Mouse (Mus musculus) heart, embryonic 15.5 days (tissue): ENCODE data around the gene Zfp324. TPM values are rescaled to one million over a fixed set of nuclear protein-coding genes. Genes with fewer than 3 reads are reported as not detected.
"Not testable (repeated sequence)": the region's sequence is repeated elsewhere in the genome, so short reads cannot be mapped to it uniquely, and the experiment has no call there.

Experiments
- ATAC-seq: fragments of 200-750 bp; cut with Nextera tagmentation; replicated peaks from 2 replicates; pipeline ENCODE4 v1.8.0; 2017; ENCODE audit warnings: low read depth, moderate TSS enrichment; ENCODE audit not compliant: insufficient number of reproducible peaks, insufficient read depth, low FRiP score
- H3K27ac ChIP-seq: fragments of 300-500 bp; sonication (generic); 2 replicates; pipeline ENCODE4 v1.5.1; 2015; ENCODE audit warnings: mild to moderate bottlenecking, inconsistent platforms
- H3K27me3 ChIP-seq: fragments of 300-500 bp; sonication (generic); 2 replicates; pipeline ENCODE4 v1.6.1; 2015; ENCODE audit warnings: inconsistent platforms
- H3K36me3 ChIP-seq: fragments of 300-500 bp; sonication (generic); 2 replicates; pipeline ENCODE4 v1.6.1; 2015; ENCODE audit warnings: mild to moderate bottlenecking, inconsistent platforms
- H3K4me1 ChIP-seq: fragments of 300-500 bp; sonication (generic); replicated peaks from 2 replicates; pipeline ENCODE4 v1.6.1; 2015; ENCODE audit warnings: inconsistent platforms
- H3K4me2 ChIP-seq: fragments of 300-500 bp; sonication (generic); 2 replicates; pipeline ENCODE4 v1.6.1; 2015; ENCODE audit warnings: inconsistent platforms, mild to moderate bottlenecking, moderate library complexity
- H3K4me3 ChIP-seq: fragments of 300-500 bp; sonication (generic); 2 replicates; pipeline ENCODE4 v1.5.1; 2015; ENCODE audit warnings: mild to moderate bottlenecking, inconsistent platforms
- H3K9ac ChIP-seq: fragments of 300-500 bp; sonication (generic); 2 replicates; pipeline ENCODE4 v1.6.1; 2015; ENCODE audit warnings: mild to moderate bottlenecking, inconsistent platforms
- H3K9me3 ChIP-seq: fragments of 300-500 bp; sonication (generic); replicated peaks from 2 replicates; pipeline ENCODE4 v1.6.1; 2016; ENCODE audit warnings: inconsistent platforms
- WGBS: fragments of 180-500 bp; shearing (Covaris S2); methylation state at CpG from one replicate; pipeline ENCODE4 v1.1.7; 2015; ENCODE audit warnings: mixed read lengths; 5-methylcytosine and 5-hydroxymethylcytosine counted together
- polyA plus RNA-seq: library from polyadenylated mRNA; unstranded; fragments of >200 nt; fragmentation: Nextera tagmentation; extraction: Ambion mirVana; gene quantifications from 2 replicates; pipeline ENCODE4 v1.2.1, GENCODE M21; 2015

Gene Zfp324
- polyA plus RNA-seq, 1 experiment from 2014 or later = 5.2 TPM

- not testable (repeated sequence) for H3K9ac ChIP-seq, H3K9me3 ChIP-seq, ATAC-seq, H3K4me1 ChIP-seq, H3K4me3 ChIP-seq, H3K4me2 ChIP-seq, H3K27me3 ChIP-seq, H3K27ac ChIP-seq, H3K36me3 ChIP-seq
- WGBS = 81% methylated on average over 4 of the region's 4 CpGs
These were observed 28.3 kb upstream of the Zfp324 start for GRCm38 (mm10) chr7:12937254-12937803.

DNA sequence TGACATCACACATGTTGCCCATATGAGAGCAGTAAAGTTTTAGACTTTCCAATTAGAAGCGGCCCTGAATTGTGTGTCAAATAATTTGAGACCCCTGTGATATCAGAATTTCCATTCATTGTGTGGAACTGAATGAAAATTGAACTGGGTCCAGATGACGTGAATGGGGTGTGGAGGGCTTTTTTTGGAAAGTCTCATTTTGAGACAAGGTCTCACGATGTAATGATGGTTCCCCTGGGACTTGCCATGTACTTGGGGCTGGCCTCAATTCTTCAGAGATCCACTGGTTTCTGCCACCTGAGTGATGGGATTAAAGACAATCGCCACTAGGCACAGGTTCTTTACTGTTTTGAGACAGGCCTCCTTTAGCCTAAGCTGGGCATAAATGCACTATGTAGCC, 25.0 kb upstream of the Zfp324 start:
- H3K4me1 ChIP-seq = no peaks in the 10 kb centered on the region
- no peaks in the 10 kb centered on the region for H3K36me3 ChIP-seq
- WGBS = 74% methylated on average over 4 of the region's 4 CpGs
- H3K9ac ChIP-seq = no peak overlapping the region
- H3K9me3 ChIP-seq = no peaks in the 10 kb centered on the region
- ATAC-seq = no peak
- no peak overlapping the region for H3K4me3 ChIP-seq
- H3K27ac ChIP-seq = no peak overlapping the region
- H3K4me2 ChIP-seq = no peak overlapping the region
- no peaks in the 10 kb centered on the region for H3K27me3 ChIP-seq

DNA sequence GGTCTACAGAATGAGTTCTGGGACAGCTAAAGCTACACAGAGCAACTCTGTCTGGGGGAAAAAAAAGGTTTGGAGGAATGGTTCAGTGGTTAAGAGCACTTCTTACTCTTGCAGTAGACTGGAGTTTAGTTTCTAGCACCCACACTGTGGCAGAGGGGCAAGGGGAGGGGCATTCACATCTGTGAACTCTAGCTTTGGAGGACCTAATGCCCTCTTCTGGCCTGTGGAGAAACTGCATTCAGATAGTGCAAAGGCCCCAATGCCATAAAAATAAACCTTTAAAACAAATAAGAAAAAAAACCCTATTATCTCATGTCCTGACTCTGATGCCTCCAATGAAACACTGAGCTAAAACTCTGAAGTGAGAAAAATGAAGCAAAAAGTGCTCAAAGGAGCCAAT, 22.1 kb upstream of the Zfp324 start:
- H3K4me3 ChIP-seq = no peak overlapping the region
- H3K36me3 ChIP-seq = no peaks in the 10 kb centered on the region
- no peaks in the 10 kb centered on the region for H3K9me3 ChIP-seq
- no peak overlapping the region for H3K27ac ChIP-seq
- H3K9ac ChIP-seq = no peak overlapping the region
- H3K4me1 ChIP-seq = no peaks in the 10 kb centered on the region
- no peak for ATAC-seq
- H3K27me3 ChIP-seq = no peaks in the 10 kb centered on the region
- no peak overlapping the region for H3K4me2 ChIP-seq

DNA sequence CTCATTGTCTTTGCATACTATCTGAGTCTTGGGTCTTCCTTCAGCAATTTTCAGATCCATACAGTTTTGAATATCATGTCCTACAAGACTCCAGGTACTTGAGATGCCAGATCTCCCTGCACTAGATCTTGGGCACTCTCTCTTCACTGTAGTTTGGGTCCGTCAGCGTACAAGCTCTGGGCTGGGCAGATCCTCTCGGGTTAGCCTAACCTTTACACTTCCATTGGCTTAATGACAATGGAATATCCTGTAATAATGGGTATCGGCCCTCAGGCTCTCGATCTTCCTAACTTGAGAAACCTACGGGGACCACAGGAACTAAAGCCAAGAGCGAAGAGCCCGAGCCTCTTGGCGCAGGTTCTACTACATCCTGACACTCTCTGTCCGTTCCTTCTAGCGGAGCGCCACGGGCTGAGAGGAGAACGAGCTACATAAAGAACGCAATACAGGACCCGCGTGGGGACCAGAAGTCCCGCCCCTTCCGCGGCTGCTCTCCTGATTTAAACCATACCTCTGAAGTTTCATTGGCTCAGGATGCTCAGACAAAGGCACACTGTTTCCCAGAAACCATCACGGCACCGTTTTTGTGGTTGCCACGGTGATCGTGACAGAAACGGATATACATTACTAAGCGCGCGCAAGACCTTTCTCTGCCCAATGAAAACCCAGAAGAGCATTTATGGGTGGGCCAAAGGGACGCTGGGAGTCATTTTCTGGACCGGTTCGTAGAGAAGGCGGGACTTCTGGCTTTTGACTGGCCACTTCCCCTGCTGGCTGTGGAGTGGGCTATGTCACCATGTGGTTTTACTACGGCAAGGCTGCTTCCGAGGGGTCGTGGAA, 16.4 kb upstream of the Zfp324 start:
- H3K9me3 ChIP-seq = no peaks in the 10 kb centered on the region
- 8% methylated on average over 35 of the region's 35 CpGs for WGBS
- H3K4me3 ChIP-seq = peak overlapping the region; percentile 63
- peak overlapping the region; percentile 86 for H3K4me2 ChIP-seq
- peak; percentile 97 for ATAC-seq
- peak overlapping the region; percentile 64 for H3K9ac ChIP-seq
- H3K27me3 ChIP-seq = no peaks in the 10 kb centered on the region
- H3K27ac ChIP-seq = peak overlapping the region; percentile 83
- H3K4me1 ChIP-seq = peaks cover 10% of the 10 kb centered on the region
- H3K36me3 ChIP-seq = no peaks in the 10 kb centered on the region

DNA sequence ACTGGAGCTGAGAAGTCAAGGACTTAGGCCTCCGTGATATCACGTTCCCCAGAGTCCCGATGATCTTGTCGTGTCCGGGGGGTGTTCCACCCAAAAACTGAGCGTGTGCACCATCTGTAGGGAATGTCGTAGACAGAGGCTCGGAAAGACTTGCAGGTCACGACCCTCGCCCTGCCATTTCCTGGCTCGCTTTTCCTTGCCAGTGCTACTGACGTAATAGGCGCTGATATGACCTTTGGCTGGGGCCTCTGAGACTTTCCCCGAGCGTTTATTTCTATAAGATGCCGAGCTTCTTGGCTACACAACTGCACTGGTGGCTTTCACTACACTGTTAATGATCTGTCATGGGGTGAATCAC, 15.8 kb upstream of the Zfp324 start:
- no peaks in the 10 kb centered on the region for H3K36me3 ChIP-seq
- no peaks in the 10 kb centered on the region for H3K9me3 ChIP-seq
- H3K4me1 ChIP-seq = peaks cover 10% of the 10 kb centered on the region
- H3K27ac ChIP-seq = peak overlapping the region; percentile 83
- peak overlapping the region; percentile 64 for H3K9ac ChIP-seq
- H3K4me3 ChIP-seq = peak overlapping the region; percentile 63
- H3K4me2 ChIP-seq = peak overlapping the region; percentile 86
- no peak for ATAC-seq
- H3K27me3 ChIP-seq = no peaks in the 10 kb centered on the region
- WGBS = 5% methylated on average over 16 of the region's 16 CpGs

DNA sequence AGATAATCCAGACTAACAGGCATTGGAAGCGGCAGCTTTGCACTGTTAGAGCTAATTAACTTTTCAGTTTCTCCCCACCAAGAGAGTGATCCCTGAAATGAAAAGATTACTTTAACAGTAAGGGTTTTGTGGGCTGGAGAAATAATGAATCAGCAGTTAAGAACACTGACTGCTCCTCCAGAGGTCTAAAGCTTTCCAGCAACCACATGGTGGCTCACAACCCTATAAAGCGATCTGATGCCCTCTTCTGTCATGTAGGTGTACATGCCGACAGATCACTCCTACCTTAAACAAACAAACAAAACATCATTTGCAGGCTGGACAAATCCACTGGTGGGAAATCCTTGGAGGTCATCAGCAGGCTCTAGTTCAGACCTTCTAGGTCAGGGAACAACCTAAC, 10.7 kb upstream of the Zfp324 start:
- no peak overlapping the region for H3K4me2 ChIP-seq
- no peak for ATAC-seq
- no peak overlapping the region for H3K27ac ChIP-seq
- no peaks in the 10 kb centered on the region for H3K27me3 ChIP-seq
- no peak overlapping the region for H3K4me3 ChIP-seq
- H3K36me3 ChIP-seq = no peaks in the 10 kb centered on the region
- H3K9ac ChIP-seq = no peak overlapping the region
- WGBS = 49% methylated on average over 3 of the region's 3 CpGs
- H3K9me3 ChIP-seq = no peaks in the 10 kb centered on the region
- peaks cover 6% of the 10 kb centered on the region for H3K4me1 ChIP-seq

GRCm38 (mm10) chr7:12957511-12957910, 8.1 kb upstream of the Zfp324 start:
- Histone ChIP-seq H3K4me2 (no peak overlapping the region), H3K27me3 (no peaks in the 10 kb centered on the region), H3K27ac (no peak overlapping the region), H3K9ac (no peak overlapping the region), H3K4me3 (no peak overlapping the region), H3K4me1 (peaks cover 4% of the 10 kb centered on the region; the same call in 1 of the 2 replicates), H3K9me3 (no peaks in the 10 kb centered on the region), H3K36me3 (no peaks in the 10 kb centered on the region)
- WGBS = 71% methylated on average over 5 of the region's 5 CpGs
- ATAC-seq = no peak

DNA sequence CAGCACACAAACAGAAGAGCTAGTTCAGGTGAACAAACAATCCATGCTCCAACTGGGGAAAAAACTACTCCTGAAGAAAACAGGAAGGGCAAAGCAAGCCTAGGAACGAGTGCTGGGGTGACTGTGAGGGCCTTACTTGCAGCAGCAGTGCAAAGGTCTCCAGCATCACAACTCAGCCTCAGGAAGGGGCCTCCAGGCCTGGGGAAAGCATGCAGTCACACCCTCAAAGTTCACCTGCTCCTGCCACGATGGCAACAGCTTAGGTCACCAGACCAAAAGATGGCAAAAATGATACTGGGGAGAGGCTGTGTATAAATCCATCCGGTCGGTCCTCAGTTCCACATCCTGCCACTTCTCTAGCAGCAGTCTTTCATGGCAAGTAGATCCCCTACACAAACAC, 6.7 kb upstream of the Zfp324 start:
- no peak overlapping the region for H3K4me3 ChIP-seq
- no peak overlapping the region for H3K9ac ChIP-seq
- ATAC-seq = no peak
- no peaks in the 10 kb centered on the region for H3K27me3 ChIP-seq
- no peak overlapping the region for H3K4me2 ChIP-seq
- H3K9me3 ChIP-seq = no peaks in the 10 kb centered on the region
- H3K36me3 ChIP-seq = no peaks in the 10 kb centered on the region
- H3K4me1 ChIP-seq = peaks cover 4% of the 10 kb centered on the region; the same call in 1 of the 2 replicates
- no peak overlapping the region for H3K27ac ChIP-seq
- WGBS = 71% methylated on average over 4 of the region's 4 CpGs

GRCm38 (mm10) chr7:12959718-12960117, 5.9 kb upstream of the Zfp324 start:
- Histone ChIP-seq H3K9me3 (no peaks in the 10 kb centered on the region), H3K4me3 (no peak overlapping the region), H3K4me2 (no peak overlapping the region), H3K27ac (no peak overlapping the region), H3K9ac (no peak overlapping the region), H3K4me1 (peaks cover 4% of the 10 kb centered on the region; the same call in 1 of the 2 replicates), H3K27me3 (no peaks in the 10 kb centered on the region), H3K36me3 (no peaks in the 10 kb centered on the region)
- 32% methylated on average over 4 of the region's 4 CpGs for WGBS
- no peak for ATAC-seq

GRCm38 (mm10) chr7:12961511-12962141, 4.0 kb upstream of the Zfp324 start:
- peak overlapping the region; percentile 62 for H3K4me3 ChIP-seq
- WGBS = 2% methylated on average over 29 of the region's 29 CpGs
- no peaks in the 10 kb centered on the region for H3K27me3 ChIP-seq
- ATAC-seq = peak; percentile 72
- H3K9me3 ChIP-seq = no peaks in the 10 kb centered on the region
- peak overlapping the region; percentile 85 for H3K27ac ChIP-seq
- H3K36me3 ChIP-seq = no peaks in the 10 kb centered on the region
- peak overlapping the region; percentile 70 for H3K9ac ChIP-seq
- peaks cover 12% of the 10 kb centered on the region for H3K4me1 ChIP-seq
- H3K4me2 ChIP-seq = peak overlapping the region; percentile 80

DNA sequence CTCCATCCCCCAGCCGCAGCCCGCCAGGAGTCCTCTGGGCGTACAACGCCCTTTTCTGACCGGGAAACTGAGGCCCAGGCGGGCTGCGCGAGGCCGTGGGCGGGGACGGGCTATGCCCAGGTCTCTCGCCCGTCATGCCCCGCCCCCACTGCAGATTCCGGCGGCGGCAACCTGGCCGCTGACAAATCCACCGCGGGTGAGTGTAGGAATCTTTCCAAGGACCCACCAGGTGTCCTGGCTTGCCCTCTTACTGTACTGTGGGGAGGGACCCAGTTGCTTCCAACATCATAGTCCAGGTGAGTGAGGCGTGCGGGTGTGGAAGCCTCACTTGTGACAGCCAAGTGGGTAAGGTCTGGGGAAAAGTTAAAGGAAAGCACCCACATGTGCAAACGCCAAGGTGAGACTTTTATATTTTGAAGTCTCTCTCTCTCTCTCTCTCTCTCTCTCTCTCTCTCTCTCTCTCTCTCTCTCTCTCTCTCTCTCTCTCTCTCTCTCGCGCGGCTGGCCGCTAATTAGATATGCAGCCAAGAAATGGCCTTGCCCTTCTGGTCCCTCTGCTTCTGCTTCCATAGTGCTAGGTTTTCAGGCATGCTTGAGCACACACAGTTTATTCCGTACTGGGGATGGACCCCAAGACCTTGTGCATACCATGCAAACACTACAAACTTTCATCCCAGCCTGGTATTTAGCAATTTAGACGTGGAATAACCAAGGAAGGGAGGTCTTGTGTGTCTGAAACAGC, 637 bp downstream of the Zfp324 start:
- ATAC-seq = peak; percentile 44
- peaks cover 27% of the 10 kb centered on the region for H3K36me3 ChIP-seq

More for the DNA sequence above, 637 bp downstream of the Zfp324 start:
- Histone ChIP-seq H3K27me3 (no peaks in the 10 kb centered on the region), H3K4me1 (peaks cover 17% of the 10 kb centered on the region), H3K9me3 (no peaks in the 10 kb centered on the region), H3K27ac (peak overlapping the region; percentile 85), H3K4me3 (peak overlapping the region; percentile 80), H3K4me2 (peak overlapping the region; percentile 93), H3K9ac (peak overlapping the region; percentile 89)
- WGBS = under 1% methylated on average over 29 of the region's 29 CpGs
